Mouse (Mus musculus) midbrain, postnatal 0 days (tissue): ENCODE measurements around the gene Foxn3. TPM values are rescaled to one million over a fixed set of nuclear protein-coding genes. Genes with fewer than 3 reads are reported as not detected.

Experiments
- ATAC-seq: fragments of 200-750 bp; cut with Nextera tagmentation; 2 replicates; pipeline ENCODE4 v1.8.0; 2017; ENCODE audit warnings: moderate number of reproducible peaks, mild to moderate bottlenecking, moderate TSS enrichment, moderate library complexity; ENCODE audit not compliant: low FRiP score
- DNase-seq: peaks from one replicate; pipeline ENCODE4 v3.0.0-alpha.2; 2015; ENCODE audit warnings: low spot score
- H3K27ac ChIP-seq: fragments of 300-500 bp; sonication (generic); 2 replicates; pipeline ENCODE4 v1.5.1; 2014; ENCODE audit warnings: low read depth, mild to moderate bottlenecking, low read length, mixed read lengths
- H3K27me3 ChIP-seq: fragments of 300-500 bp; sonication (generic); 2 replicates; pipeline ENCODE4 v1.6.1; 2014; ENCODE audit warnings: low read length, control low read depth, mixed read lengths; ENCODE audit not compliant: insufficient read depth
- H3K36me3 ChIP-seq: fragments of 300-500 bp; sonication (generic); 2 replicates; pipeline ENCODE4 v1.6.1; 2014; ENCODE audit warnings: low read length, control low read depth, mixed read lengths; ENCODE audit not compliant: insufficient read depth
- H3K4me1 ChIP-seq: fragments of 300-500 bp; sonication (generic); 2 replicates; pipeline ENCODE4 v1.6.1; 2014; ENCODE audit warnings: mild to moderate bottlenecking, control low read depth, antibody characterized with exemption, low read length, mixed read lengths; ENCODE audit not compliant: insufficient read depth
- H3K4me2 ChIP-seq: fragments of 300-500 bp; sonication (generic); 2 replicates; pipeline ENCODE4 v1.6.1; 2014; ENCODE audit warnings: low read depth, mild to moderate bottlenecking, low read length, mixed read lengths; ENCODE audit not compliant: poor library complexity, severe bottlenecking
- H3K4me3 ChIP-seq: fragments of 300-500 bp; sonication (generic); 2 replicates; pipeline ENCODE4 v1.5.1; 2014; ENCODE audit warnings: low read depth, mild to moderate bottlenecking, low read length, moderate library complexity
- H3K9ac ChIP-seq: fragments of 300-500 bp; sonication (generic); replicated peaks from 2 replicates; pipeline ENCODE4 v1.6.1; 2014; ENCODE audit warnings: mild to moderate bottlenecking, low read length, moderate library complexity, mixed read lengths; ENCODE audit not compliant: poor library complexity, severe bottlenecking
- H3K9me3 ChIP-seq: fragments of 300-500 bp; sonication (generic); 2 replicates; pipeline ENCODE4 v1.6.1; 2016; ENCODE audit warnings: low read length, control low read depth
- CTCF ChIP-seq: IDR thresholded peaks from 2 replicates; pipeline ENCODE4 v1.5.1; 2016; ENCODE audit warnings: antibody characterized with exemption, mild to moderate bottlenecking
- WGBS: fragments of 180-500 bp; shearing (Covaris S2); extraction: QIAGEN DNeasy Blood & Tissue Kit; methylation state at CpG from one replicate; pipeline ENCODE4 v1.1.7; 2014; 5-methylcytosine and 5-hydroxymethylcytosine counted together
- polyA plus RNA-seq: library from polyadenylated mRNA; unstranded; fragments of >200 nt; fragmentation: Nextera tagmentation; extraction: Ambion mirVana; gene quantifications from 2 replicates; pipeline ENCODE4 v1.2.1, GENCODE M21; 2015
- total RNA-seq: library from RNA; depleted of rRNA; stranded (reverse); fragments of >200 nt; gene quantifications from 2 replicates; pipeline ENCODE4 v1.2.3, GENCODE M21; 2014

Gene Foxn3
- total and polyA plus RNA-seq, 2 experiments from 2014 or later, result 38.9 to 72.7 TPM

- Histone ChIP-seq H3K36me3 (no peaks in the 10 kb centered on the region), H3K9ac (no peak overlapping the region), H3K4me1 (no peaks in the 10 kb centered on the region), H3K27ac (no peak overlapping the region), H3K4me2 (peak overlapping the region; percentile 28; the same call in 1 of the 2 replicates), H3K27me3 (no peaks in the 10 kb centered on the region), H3K9me3 (no peaks in the 10 kb centered on the region), H3K4me3 (no peak overlapping the region)
- DNase-seq, result peak; percentile 88
- TF ChIP-seq CTCF, result no peak
- WGBS, result 62% methylated on average over 25 of the region's 25 CpGs
- peak; percentile 41; the same call in 1 of the 2 replicates for ATAC-seq
These were observed 7.0 kb upstream of the Foxn3 start for GRCm38 (mm10) chr12:99570197-99570956.

- no peak overlapping the region for H3K4me3 ChIP-seq
- no peak for DNase-seq
- TF ChIP-seq CTCF, result no peak
- H3K4me1 ChIP-seq, result peaks cover 5% of the 10 kb centered on the region
- no peak overlapping the region for H3K27ac ChIP-seq
- no peaks in the 10 kb centered on the region for H3K9me3 ChIP-seq
- H3K36me3 ChIP-seq, result no peaks in the 10 kb centered on the region
- H3K9ac ChIP-seq, result no peak overlapping the region
- H3K27me3 ChIP-seq, result no peaks in the 10 kb centered on the region
- no peak overlapping the region for H3K4me2 ChIP-seq
- ATAC-seq, result no peak
- WGBS, result 79% methylated on average over 2 of the region's 2 CpGs
These were observed 2.2 kb upstream of the Foxn3 start for GRCm38 (mm10) chr12:99565606-99566005.

- TF ChIP-seq CTCF, result no peak
- WGBS, result 37% methylated on average over 9 of the region's 9 CpGs
- Histone ChIP-seq H3K9ac (no peak overlapping the region), H3K27ac (no peak overlapping the region), H3K27me3 (no peaks in the 10 kb centered on the region), H3K9me3 (no peaks in the 10 kb centered on the region), H3K4me1 (peaks cover 7% of the 10 kb centered on the region), H3K4me3 (peak overlapping the region; percentile 88), H3K36me3 (no peaks in the 10 kb centered on the region), H3K4me2 (peak overlapping the region; percentile 67)
- ATAC-seq (no peak), DNase-seq (no peak)
These were observed 1.0 kb upstream of the Foxn3 start for GRCm38 (mm10) chr12:99564301-99564910.

- peaks cover 7% of the 10 kb centered on the region for H3K4me1 ChIP-seq
- H3K36me3 ChIP-seq, result no peaks in the 10 kb centered on the region
- H3K9me3 ChIP-seq, result no peaks in the 10 kb centered on the region
- ATAC-seq (no peak), DNase-seq (peak; percentile 55)
- peak overlapping the region; percentile 83 for H3K9ac ChIP-seq
- peak overlapping the region; percentile 88 for H3K4me3 ChIP-seq
- no peak for TF ChIP-seq CTCF
- 0 out of 2 replicates have a peak overlapping the region, but pooled peaks have one; percentile 72 for H3K27ac ChIP-seq
- WGBS, result under 1% methylated on average over 10 of the region's 10 CpGs
- peak overlapping the region; percentile 67 for H3K4me2 ChIP-seq
- no peaks in the 10 kb centered on the region for H3K27me3 ChIP-seq
These were observed 554 bp downstream of the Foxn3 start for GRCm38 (mm10) chr12:99562867-99563189.

GRCm38 (mm10) chr12:99562073-99562866 is 1.1 kb downstream of the Foxn3 start:
- peak; percentile 72 for DNase-seq
- H3K36me3 ChIP-seq, result no peaks in the 10 kb centered on the region
- H3K27ac ChIP-seq, result peak overlapping the region; percentile 72
- peak overlapping the region; percentile 83 for H3K9ac ChIP-seq
- no peak; the same call in 1 of the 2 replicates for TF ChIP-seq CTCF
- peak overlapping the region; percentile 88 for H3K4me3 ChIP-seq
- H3K4me1 ChIP-seq, result peaks cover 7% of the 10 kb centered on the region
- H3K27me3 ChIP-seq, result no peaks in the 10 kb centered on the region
- ATAC-seq, result 0 out of 2 replicates have a peak, but pooled peaks have one; percentile 50
- no peaks in the 10 kb centered on the region for H3K9me3 ChIP-seq
- under 1% methylated on average over 24 of the region's 24 CpGs for WGBS
- H3K4me2 ChIP-seq, result peak overlapping the region; percentile 67
